Comparison of ENCODE assay signal across 9 mouse cellular contexts in the genomic region with DNA sequence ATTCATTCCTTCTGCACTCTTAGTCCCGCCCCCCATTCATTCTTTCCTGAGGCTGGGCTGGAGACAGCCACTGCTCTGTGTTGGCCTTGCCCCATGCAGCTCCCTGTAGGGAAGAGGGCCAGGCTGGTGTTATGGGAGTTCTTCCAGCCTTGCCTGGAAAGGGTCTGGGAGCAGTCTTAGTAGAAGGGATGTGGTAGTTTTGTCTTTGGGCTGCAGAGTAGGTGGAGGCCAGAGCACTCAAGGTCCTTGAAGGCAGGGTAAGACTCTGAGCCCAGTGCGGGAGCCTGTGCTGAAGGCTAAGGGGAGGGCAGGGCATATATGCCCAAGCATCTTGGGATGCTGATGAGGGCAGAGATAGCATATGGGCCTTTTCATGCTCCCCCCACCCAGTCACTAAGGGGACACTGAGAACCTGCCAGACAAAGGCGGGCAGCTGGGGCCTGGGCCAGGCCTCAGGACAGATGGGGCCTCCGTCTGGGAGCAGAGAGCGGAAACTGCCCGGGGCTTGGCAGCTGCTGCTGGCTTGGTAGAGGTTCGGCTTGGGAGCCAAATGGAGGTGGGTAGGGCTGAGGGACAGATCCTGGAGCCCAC. TPM values are rescaled to one million over a fixed set of nuclear protein-coding genes. Genes with fewer than 3 reads are reported as not detected.
DNase-seq lines count a peak whose midpoint lies in the region; ATAC-seq and TF ChIP-seq lines count a peak whose summit lies in the region.
"Had no signal": no experiment of that assay in that cellular context is flagged by ENCODE, and none has a peak within 500 bp of the region (broad histone marks: within the 10 kb centered on the region; RNA-seq: fewer than 3 reads in every experiment).

No protein-coding gene starts in this region.

- H3K4me2 ChIP-seq in embryonic facial prominence, embryonic 15.5 days (replicated peaks) = no peak overlapping the region
- H3K4me2 ChIP-seq in hindbrain, embryonic 12.5 days (replicated peaks) = no peak overlapping the region
- no peak overlapping the region for H3K4me2 ChIP-seq in midbrain, embryonic 11.5 days

- peak; percentile 29; the same call in 1 of the 2 replicates for ATAC-seq in embryonic facial prominence, embryonic 15.5 days (ENCODE audit: insufficient number of reproducible peaks, low FRiP score, low TSS enrichment, low read depth)
- ATAC-seq in hindbrain, embryonic 12.5 days (ENCODE audit: low FRiP score) = peak; percentile 77
- peak; percentile 70 for ATAC-seq in midbrain, embryonic 11.5 days (ENCODE audit: low FRiP score)
- ATAC-seq: Patski had no signal

- no peak overlapping the region for H3K9ac ChIP-seq in embryonic facial prominence, embryonic 15.5 days
- peak overlapping the region; percentile 11; the same call in 1 of the 2 replicates for H3K9ac ChIP-seq in hindbrain, embryonic 12.5 days
- no peak overlapping the region for H3K9ac ChIP-seq in midbrain, embryonic 11.5 days (ENCODE audit: low read length)

- no peaks in the 10 kb centered on the region for H3K27me3 ChIP-seq in embryonic facial prominence, embryonic 15.5 days
- no peaks in the 10 kb centered on the region for H3K27me3 ChIP-seq in hindbrain, embryonic 12.5 days
- H3K27me3 ChIP-seq in midbrain, embryonic 11.5 days (ENCODE audit: control insufficient read depth, insufficient read depth, low read length) = no peaks in the 10 kb centered on the region
- H3K27me3 ChIP-seq in thymus, adult 2 months (ENCODE audit: control insufficient read depth, insufficient read depth, low read length) = no peaks in the 10 kb centered on the region
- H3K27me3 ChIP-seq: Patski had no signal

- peak; percentile 32 for DNase-seq in ovary, postnatal 36 days (ENCODE audit: low spot score)
- no peak for DNase-seq in ovary, adult 18-20 months (ENCODE audit: low spot score)
- DNase-seq in midbrain, embryonic 11.5 days (ENCODE audit: low spot score, missing footprints) = no peak
- DNase-seq in thymus, adult 2 months = no peak
- DNase-seq in kidney, adult 18-20 months = no peak
- no peak for DNase-seq in kidney, adult 9 months

- TF ChIP-seq CTCF in thymus, adult 2 months (IDR thresholded peaks at IDR 0.05; ENCODE audit: borderline replicate concordance, control insufficient read depth, extremely low read depth, insufficient read depth, low read length, poor library complexity) = no peak

- H3K4me3 ChIP-seq in embryonic facial prominence, embryonic 15.5 days (replicated peaks) = no peak overlapping the region
- no peak overlapping the region for H3K4me3 ChIP-seq in hindbrain, embryonic 12.5 days
- H3K4me3 ChIP-seq in midbrain, embryonic 11.5 days (ENCODE audit: low read depth, low read length) = no peak overlapping the region
- H3K4me3 ChIP-seq in thymus, adult 2 months (ENCODE audit: control insufficient read depth, insufficient read depth, low read length) = no peak overlapping the region

- no peaks in the 10 kb centered on the region for H3K9me3 ChIP-seq in embryonic facial prominence, embryonic 15.5 days (replicated peaks)
- H3K9me3 ChIP-seq in hindbrain, embryonic 12.5 days (replicated peaks) = no peaks in the 10 kb centered on the region
- H3K9me3 ChIP-seq in midbrain, embryonic 11.5 days (ENCODE audit: control insufficient read depth, low read length) = no peaks in the 10 kb centered on the region

- H3K27ac ChIP-seq in embryonic facial prominence, embryonic 15.5 days (replicated peaks) = peak overlapping the region; percentile 49; the same call in 1 of the 2 replicates
- peak overlapping the region; percentile 90 for H3K27ac ChIP-seq in hindbrain, embryonic 12.5 days
- H3K27ac ChIP-seq in midbrain, embryonic 11.5 days (ENCODE audit: low read depth, low read length) = peak overlapping the region; percentile 61
- no peak overlapping the region for H3K27ac ChIP-seq in thymus, adult 2 months (ENCODE audit: control insufficient read depth, insufficient read depth, low read length)

- H3K36me3 ChIP-seq in embryonic facial prominence, embryonic 15.5 days = no peaks in the 10 kb centered on the region
- H3K36me3 ChIP-seq in hindbrain, embryonic 12.5 days = no peaks in the 10 kb centered on the region
- H3K36me3 ChIP-seq in midbrain, embryonic 11.5 days (ENCODE audit: control insufficient read depth, insufficient read depth, low read length) = no peaks in the 10 kb centered on the region
- no peaks in the 10 kb centered on the region for H3K36me3 ChIP-seq in thymus, adult 2 months (ENCODE audit: control insufficient read depth, insufficient read depth, low read length)

- TF ChIP-seq POLR2A in thymus, adult 2 months (IDR thresholded peaks at IDR 0.05; ENCODE audit: control insufficient read depth, extremely low read depth, insufficient read depth, low read length, poor library complexity) = no peak

- peaks cover 41% of the 10 kb centered on the region for H3K4me1 ChIP-seq in embryonic facial prominence, embryonic 15.5 days
- H3K4me1 ChIP-seq in hindbrain, embryonic 12.5 days = peaks cover 59% of the 10 kb centered on the region
- H3K4me1 ChIP-seq in midbrain, embryonic 11.5 days (ENCODE audit: control insufficient read depth, insufficient read depth, low read length) = peaks cover 21% of the 10 kb centered on the region
- H3K4me1 ChIP-seq in thymus, adult 2 months (replicated peaks; ENCODE audit: control insufficient read depth, insufficient read depth, low read length) = peaks cover 6% of the 10 kb centered on the region; the same call in 1 of the 2 replicates

- WGBS in embryonic facial prominence, embryonic 15.5 days = 60% methylated on average over 7 of the region's 7 CpGs
- 41% methylated on average over 7 of the region's 7 CpGs for WGBS in hindbrain, embryonic 12.5 days
- WGBS in midbrain, embryonic 11.5 days = 65% methylated on average over 7 of the region's 7 CpGs
- WGBS in thymus, adult 2 months = 91% methylated on average over 7 of the region's 7 CpGs

RNA-seq across cellular contexts. Expression of a gene that starts 12.5 kb away (rescaled TPM):
- polyA plus RNA-seq in embryonic facial prominence, embryonic 15.5 days (2015; fragmentation: Nextera tagmentation; extraction: Ambion mirVana) = 45.0 and 48.7 TPM in 2 replicates
- 60.5 and 66.7 TPM in 2 replicates for polyA plus RNA-seq in hindbrain, embryonic 12.5 days (2016; fragmentation: Nextera tagmentation; extraction: Ambion mirVana)
- polyA plus RNA-seq in midbrain, embryonic 11.5 days (2014; fragmentation: Nextera tagmentation; extraction: Ambion mirVana) = 12.1 and 13.6 TPM in 2 replicates
- 96.8 and 97.5 TPM in 2 replicates for polyA plus RNA-seq in thymus, adult 2 months (2012; rRNA removed)
